Mouse (Mus musculus): ENCODE measurements around the gene Large2. TPM values are rescaled to one million over a fixed set of nuclear protein-coding genes. Genes with fewer than 3 reads are reported as not detected.

Gene Large2
- total and polyA plus RNA-seq, 2 experiments from 2014 or later = 0.25 TPM; not detected in 1

DNA sequence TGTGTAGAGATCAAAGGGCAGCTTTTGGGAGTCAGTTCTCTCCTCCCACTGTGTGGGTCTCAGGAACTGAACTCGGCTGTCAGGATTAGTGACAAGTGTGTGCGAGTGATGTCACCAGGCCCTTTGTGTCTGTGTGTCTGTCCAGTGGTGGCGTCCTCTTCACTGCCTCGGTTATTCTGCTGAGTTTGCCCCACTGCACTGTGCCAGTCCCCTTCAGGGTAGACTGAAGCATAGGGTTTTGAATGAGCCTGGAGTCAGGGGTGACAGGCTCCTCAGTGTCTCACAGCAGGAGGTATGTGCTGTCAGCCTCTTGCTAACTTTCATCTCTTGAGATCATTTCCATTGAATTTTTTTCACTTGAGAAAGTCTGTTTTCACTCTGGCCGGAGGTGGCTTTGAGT is 21.3 kb downstream of the Large2 start:
- TF ChIP-seq CTCF (IDR thresholded peaks at IDR 0.05; ENCODE audit: low read depth) = no peak
- no peak for TF ChIP-seq EP300 (IDR thresholded peaks at IDR 0.05; ENCODE audit: low read depth)
- 74% methylated on average over 5 of the region's 5 CpGs for WGBS
- Histone ChIP-seq H3K27ac (ENCODE audit: low read depth) (no peak overlapping the region; the same call in 1 of the 2 replicates), H3K9ac (replicated peaks; ENCODE audit: low read depth, low read length) (no peak overlapping the region), H3K27me3 (ENCODE audit: control insufficient read depth, insufficient read depth, low read length) (no peaks in the 10 kb centered on the region), H3K4me3 (ENCODE audit: low read depth, low read length) (no peak overlapping the region), H3K4me2 (ENCODE audit: low read depth, low read length) (no peak overlapping the region), H3K9me3 (replicated peaks; ENCODE audit: control insufficient read depth, low read length) (no peaks in the 10 kb centered on the region), H3K4me1 (ENCODE audit: control insufficient read depth, insufficient read depth) (no peaks in the 10 kb centered on the region), H3K36me3 (replicated peaks; ENCODE audit: control insufficient read depth, insufficient read depth, low read length) (peaks cover 66% of the 10 kb centered on the region)
- ATAC-seq (ENCODE audit: insufficient read depth, low read depth) (no peak), DNase-seq (ENCODE audit: low spot score) (no peak)

DNA sequence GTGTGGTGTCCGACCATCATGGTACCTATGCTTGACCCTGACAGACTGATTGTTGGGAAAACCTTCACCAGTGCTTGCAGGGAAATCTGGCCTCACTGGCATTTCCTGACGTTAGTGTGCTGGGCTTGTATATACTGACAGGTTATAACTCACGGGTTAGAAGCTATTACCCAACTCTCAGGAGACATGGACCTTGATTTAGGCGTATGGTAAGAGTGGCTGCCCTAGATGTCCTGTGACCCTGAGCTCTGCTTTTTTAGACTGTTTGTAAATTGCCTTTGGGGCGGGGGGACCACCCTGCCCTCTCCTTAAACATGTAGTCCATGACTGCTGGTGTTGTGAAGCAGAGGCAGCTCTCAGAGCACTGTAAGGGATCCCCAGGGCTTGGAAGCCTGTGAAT is 24.0 kb downstream of the Large2 start:
- Histone ChIP-seq H3K27ac (ENCODE audit: low read depth) (no peak overlapping the region), H3K4me3 (ENCODE audit: low read depth, low read length) (no peak overlapping the region), H3K4me1 (ENCODE audit: control insufficient read depth, insufficient read depth) (no peaks in the 10 kb centered on the region), H3K9ac (replicated peaks; ENCODE audit: low read depth, low read length) (no peak overlapping the region), H3K36me3 (replicated peaks; ENCODE audit: control insufficient read depth, insufficient read depth, low read length) (peaks cover 62% of the 10 kb centered on the region), H3K27me3 (ENCODE audit: control insufficient read depth, insufficient read depth, low read length) (no peaks in the 10 kb centered on the region), H3K4me2 (ENCODE audit: low read depth, low read length) (no peak overlapping the region), H3K9me3 (replicated peaks; ENCODE audit: control insufficient read depth, low read length) (no peaks in the 10 kb centered on the region)
- DNase-seq (ENCODE audit: low spot score) (no peak), ATAC-seq (ENCODE audit: insufficient read depth, low read depth) (no peak)
- TF ChIP-seq EP300 (IDR thresholded peaks at IDR 0.05; ENCODE audit: low read depth) (no peak), CTCF (IDR thresholded peaks at IDR 0.05; ENCODE audit: low read depth) (no peak)
- 80% methylated on average over 5 of the region's 5 CpGs for WGBS

DNA sequence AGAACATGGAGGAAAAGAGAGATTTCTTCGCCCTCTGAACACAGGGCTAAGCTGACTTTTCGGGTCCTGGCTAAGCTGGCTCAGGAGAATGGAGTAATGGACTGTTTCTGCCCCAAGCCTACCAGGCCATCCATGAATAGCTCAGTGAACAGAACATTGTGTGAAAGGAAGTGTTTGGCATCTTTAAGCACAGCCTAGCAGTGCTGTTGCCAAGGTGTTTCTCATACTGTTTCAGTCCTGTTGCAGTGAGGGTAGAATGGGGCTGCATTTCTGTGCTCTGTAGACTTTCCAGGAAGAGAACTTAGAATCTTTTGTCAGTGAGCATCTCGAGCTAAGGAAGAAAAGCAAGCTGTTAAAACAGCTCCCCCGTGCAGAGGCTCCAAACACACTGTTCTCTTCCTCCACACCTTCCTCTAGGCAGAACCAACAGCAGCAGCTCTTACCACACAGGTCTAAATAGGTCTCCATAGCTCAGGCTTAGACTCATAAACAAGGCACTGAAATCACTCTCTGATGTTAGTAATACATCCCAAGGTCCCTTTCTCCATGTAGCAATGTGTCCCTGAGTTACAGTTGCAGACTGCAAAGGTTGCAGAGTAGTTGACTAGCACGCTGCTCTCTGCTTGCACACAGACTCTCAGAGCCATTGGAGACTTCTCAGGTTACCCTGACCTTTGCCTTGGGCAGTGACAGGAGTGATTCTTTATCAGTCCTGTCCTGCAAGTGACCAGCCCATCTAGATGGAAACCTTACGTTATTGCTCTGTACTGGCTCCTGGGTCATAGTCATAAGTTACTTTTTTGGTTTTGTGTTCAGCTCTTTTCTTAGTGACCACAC is 24.9 kb downstream of the Large2 start:
- no peak overlapping the region for H3K27ac ChIP-seq (ENCODE audit: low read depth)
- DNase-seq (ENCODE audit: low spot score) (no peak), ATAC-seq (ENCODE audit: insufficient read depth, low read depth) (no peak)
- WGBS = 78% methylated on average over 6 of the region's 6 CpGs
- peaks cover 70% of the 10 kb centered on the region for H3K36me3 ChIP-seq (replicated peaks; ENCODE audit: control insufficient read depth, insufficient read depth, low read length)
- no peak overlapping the region for H3K4me2 ChIP-seq (ENCODE audit: low read depth, low read length)
- H3K27me3 ChIP-seq (ENCODE audit: control insufficient read depth, insufficient read depth, low read length) = no peaks in the 10 kb centered on the region
- TF ChIP-seq CTCF (IDR thresholded peaks at IDR 0.05; ENCODE audit: low read depth) = no peak
- no peak for TF ChIP-seq EP300 (IDR thresholded peaks at IDR 0.05; ENCODE audit: low read depth)
- H3K4me3 ChIP-seq (ENCODE audit: low read depth, low read length) = no peak overlapping the region
- H3K9ac ChIP-seq (replicated peaks; ENCODE audit: low read depth, low read length) = no peak overlapping the region
- H3K4me1 ChIP-seq (ENCODE audit: control insufficient read depth, insufficient read depth) = no peaks in the 10 kb centered on the region
- no peaks in the 10 kb centered on the region for H3K9me3 ChIP-seq (replicated peaks; ENCODE audit: control insufficient read depth, low read length)

DNA sequence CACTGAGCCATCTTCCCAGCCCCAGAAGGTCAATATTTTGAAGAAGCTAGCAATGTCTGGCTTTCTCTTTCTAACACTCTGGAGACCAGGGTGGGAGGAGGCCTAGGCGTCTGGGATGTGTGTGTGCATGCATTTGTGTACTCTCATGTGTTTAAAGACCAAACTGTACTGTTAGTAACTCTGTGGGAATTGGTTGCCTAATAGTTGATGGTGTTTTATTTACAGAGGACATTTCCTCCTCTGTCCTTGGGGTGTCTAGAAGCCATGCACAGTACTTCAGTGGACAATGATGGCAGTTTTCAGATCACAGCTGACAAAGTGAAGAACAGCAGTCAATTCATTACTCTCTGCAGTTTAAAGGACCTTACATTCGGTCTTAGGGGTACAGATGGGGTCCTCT is 27.5 kb downstream of the Large2 start:
- ATAC-seq (ENCODE audit: insufficient read depth, low read depth) (no peak), DNase-seq (ENCODE audit: low spot score) (no peak)
- no peaks in the 10 kb centered on the region for H3K4me1 ChIP-seq (ENCODE audit: control insufficient read depth, insufficient read depth)
- H3K27me3 ChIP-seq (ENCODE audit: control insufficient read depth, insufficient read depth, low read length) = no peaks in the 10 kb centered on the region
- peaks cover 67% of the 10 kb centered on the region for H3K36me3 ChIP-seq (replicated peaks; ENCODE audit: control insufficient read depth, insufficient read depth, low read length)
- TF ChIP-seq EP300 (IDR thresholded peaks at IDR 0.05; ENCODE audit: low read depth) (no peak), CTCF (IDR thresholded peaks at IDR 0.05; ENCODE audit: low read depth) (no peak)
- H3K9me3 ChIP-seq (replicated peaks; ENCODE audit: control insufficient read depth, low read length) = no peaks in the 10 kb centered on the region
- H3K9ac ChIP-seq (replicated peaks; ENCODE audit: low read depth, low read length) = no peak overlapping the region
- no peak overlapping the region for H3K4me2 ChIP-seq (ENCODE audit: low read depth, low read length)
- no peak overlapping the region for H3K4me3 ChIP-seq (ENCODE audit: low read depth, low read length)
- 84% methylated on average over 2 of the region's 2 CpGs for WGBS
- no peak overlapping the region for H3K27ac ChIP-seq (ENCODE audit: low read depth)

DNA sequence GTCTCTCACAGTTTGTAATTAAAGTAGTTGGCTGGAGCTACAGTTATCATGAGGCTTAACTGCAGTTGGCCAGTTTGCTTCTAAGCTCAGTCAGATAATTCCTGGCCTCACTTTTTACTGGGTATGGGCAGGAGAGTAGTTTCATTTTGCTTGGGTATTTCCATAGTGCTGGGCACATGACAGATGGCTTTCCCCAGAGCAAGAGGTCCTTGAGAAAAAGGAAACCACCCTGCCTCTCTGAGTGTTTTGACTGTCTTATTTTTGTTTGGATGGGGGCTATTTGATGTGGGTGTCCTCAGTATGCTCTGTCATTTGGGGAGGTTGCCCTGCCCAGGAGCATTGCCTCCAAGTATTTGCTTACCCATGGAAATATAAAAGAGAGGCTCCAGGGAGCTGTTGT is 32.3 kb downstream of the Large2 start:
- Histone ChIP-seq H3K27ac (ENCODE audit: low read depth) (no peak overlapping the region), H3K36me3 (replicated peaks; ENCODE audit: control insufficient read depth, insufficient read depth, low read length) (peaks cover 38% of the 10 kb centered on the region), H3K4me3 (ENCODE audit: low read depth, low read length) (no peak overlapping the region), H3K27me3 (ENCODE audit: control insufficient read depth, insufficient read depth, low read length) (no peaks in the 10 kb centered on the region), H3K9ac (replicated peaks; ENCODE audit: low read depth, low read length) (no peak overlapping the region), H3K9me3 (replicated peaks; ENCODE audit: control insufficient read depth, low read length) (no peaks in the 10 kb centered on the region), H3K4me1 (ENCODE audit: control insufficient read depth, insufficient read depth) (no peaks in the 10 kb centered on the region), H3K4me2 (ENCODE audit: low read depth, low read length) (no peak overlapping the region)
- no peak for TF ChIP-seq CTCF (IDR thresholded peaks at IDR 0.05; ENCODE audit: low read depth)
- TF ChIP-seq EP300 (IDR thresholded peaks at IDR 0.05; ENCODE audit: low read depth) = no peak
- ATAC-seq (ENCODE audit: insufficient read depth, low read depth) = no peak
- no peak for DNase-seq (ENCODE audit: low spot score)

GRCm38 (mm10) chr2:92331871-92332270 is 42.8 kb downstream of the Large2 start:
- DNase-seq (ENCODE audit: low spot score) (no peak), ATAC-seq (ENCODE audit: insufficient read depth, low read depth) (no peak)
- no peak overlapping the region for H3K4me2 ChIP-seq (ENCODE audit: low read depth, low read length)
- no peak for TF ChIP-seq EP300 (IDR thresholded peaks at IDR 0.05; ENCODE audit: low read depth)
- no peak for TF ChIP-seq CTCF (IDR thresholded peaks at IDR 0.05; ENCODE audit: low read depth)
- H3K27ac ChIP-seq (ENCODE audit: low read depth) = no peak overlapping the region
- H3K36me3 ChIP-seq (replicated peaks; ENCODE audit: control insufficient read depth, insufficient read depth, low read length) = peaks cover 76% of the 10 kb centered on the region
- H3K4me1 ChIP-seq (ENCODE audit: control insufficient read depth, insufficient read depth) = no peaks in the 10 kb centered on the region
- 87% methylated on average over 2 of the region's 2 CpGs for WGBS
- no peak overlapping the region for H3K9ac ChIP-seq (replicated peaks; ENCODE audit: low read depth, low read length)
- no peak overlapping the region for H3K4me3 ChIP-seq (ENCODE audit: low read depth, low read length)
- H3K27me3 ChIP-seq (ENCODE audit: control insufficient read depth, insufficient read depth, low read length) = no peaks in the 10 kb centered on the region
- H3K9me3 ChIP-seq (replicated peaks; ENCODE audit: control insufficient read depth, low read length) = no peaks in the 10 kb centered on the region

All from heart, postnatal 0 days (tissue).